Mouse (Mus musculus) neural tube, embryonic 11.5 days (tissue): ENCODE measurements at regions not wholly inside any gene's neighbourhood (a gene's known extent, or its start where the extent isn't known, plus 50 kb on each side); places are given as distances from the start of the nearest gene placed in this dataset.

Experiments used
- ATAC-seq: fragments of 200-750 bp; cut with Nextera tagmentation; 2 replicates; pipeline ENCODE4 v1.8.0; 2017; ENCODE audit warnings: moderate number of reproducible peaks, mild to moderate bottlenecking, moderate TSS enrichment, moderate library complexity; ENCODE audit not compliant: insufficient read depth, low FRiP score, low TSS enrichment
- DNase-seq: peaks from one replicate; pipeline ENCODE4 v3.0.0-alpha.2; 2015; ENCODE audit warnings: low spot score
- H3K27ac ChIP-seq: fragments of 300-500 bp; sonication (generic); 2 replicates; pipeline ENCODE4 v1.5.1; 2014; ENCODE audit warnings: low read depth, mild to moderate bottlenecking, low read length
- H3K27me3 ChIP-seq: fragments of 300-500 bp; sonication (generic); 2 replicates; pipeline ENCODE4 v1.6.1; 2014; ENCODE audit warnings: mild to moderate bottlenecking, low read length, mixed read lengths; ENCODE audit not compliant: control insufficient read depth, insufficient read depth
- H3K36me3 ChIP-seq: fragments of 300-500 bp; sonication (generic); 2 replicates; pipeline ENCODE4 v1.6.1; 2014; ENCODE audit warnings: mild to moderate bottlenecking, low read length, moderate library complexity, mixed read lengths; ENCODE audit not compliant: control insufficient read depth, insufficient read depth
- H3K4me1 ChIP-seq: fragments of 300-500 bp; sonication (generic); 2 replicates; pipeline ENCODE4 v1.6.1; 2014; ENCODE audit warnings: low read length, mixed read lengths; ENCODE audit not compliant: control insufficient read depth, insufficient read depth
- H3K4me2 ChIP-seq: fragments of 300-500 bp; sonication (generic); 2 replicates; pipeline ENCODE4 v1.6.1; 2014; ENCODE audit warnings: low read depth, mild to moderate bottlenecking, moderate library complexity
- H3K4me3 ChIP-seq: fragments of 300-500 bp; sonication (generic); 2 replicates; pipeline ENCODE4 v1.5.1; 2014; ENCODE audit warnings: low read depth, low read length
- H3K9ac ChIP-seq: fragments of 300-500 bp; sonication (generic); 2 replicates; pipeline ENCODE4 v1.6.1; 2014; ENCODE audit warnings: mild to moderate bottlenecking, low read length
- H3K9me3 ChIP-seq: fragments of 300-500 bp; sonication (generic); 2 replicates; pipeline ENCODE4 v1.6.1; 2016; ENCODE audit warnings: low read length; ENCODE audit not compliant: control insufficient read depth
- WGBS: fragments of 180-500 bp; shearing (Covaris S2); extraction: QIAGEN DNeasy Blood & Tissue Kit; methylation state at CpG from one replicate; pipeline ENCODE4 v1.1.7; 2014; 5-methylcytosine and 5-hydroxymethylcytosine counted together

DNA sequence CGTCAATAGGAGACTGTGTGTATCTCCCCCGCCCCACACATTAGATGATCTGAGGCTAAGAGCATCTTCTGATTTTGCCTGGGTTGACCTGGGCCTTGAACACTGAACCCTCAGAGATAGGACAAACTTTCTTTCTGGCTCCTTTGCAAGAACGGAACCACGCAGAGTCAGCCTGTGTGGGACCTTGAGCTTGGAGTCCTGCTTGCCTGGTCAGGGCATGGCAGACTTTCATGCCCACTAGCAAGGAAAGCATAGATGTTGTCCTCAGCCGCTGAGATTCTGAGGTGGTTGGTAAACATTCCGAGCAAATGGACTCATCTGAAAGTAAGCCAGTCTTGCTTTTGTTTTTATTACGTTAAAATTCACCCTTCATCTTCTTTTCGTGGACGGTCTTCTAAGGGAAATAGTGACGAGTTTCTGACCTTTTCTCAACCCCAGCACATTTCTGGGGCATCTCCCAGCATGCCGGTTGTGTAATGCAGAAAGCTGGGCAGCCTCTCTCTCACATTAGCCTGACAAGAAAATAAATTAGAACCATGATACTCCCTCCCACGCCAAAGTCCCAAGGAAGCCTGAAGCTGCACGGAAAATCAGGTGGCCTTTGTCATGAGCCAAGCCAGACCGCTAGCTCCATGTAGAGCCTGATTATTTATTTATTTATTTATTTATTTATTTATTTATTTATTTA, 79.2 kb upstream of the Ppm1b start:
- DNase-seq (no peak), ATAC-seq (peak; percentile 50; the same call in 1 of the 2 replicates)
- Histone ChIP-seq H3K27me3 (no peaks in the 10 kb centered on the region), H3K4me3 (no peak overlapping the region), H3K4me2 (no peak overlapping the region), H3K27ac (no peak overlapping the region), H3K4me1 (no peaks in the 10 kb centered on the region), H3K9me3 (no peaks in the 10 kb centered on the region), H3K9ac (no peak overlapping the region), H3K36me3 (no peaks in the 10 kb centered on the region)
- WGBS, result 79% methylated on average over 14 of the region's 14 CpGs

DNA sequence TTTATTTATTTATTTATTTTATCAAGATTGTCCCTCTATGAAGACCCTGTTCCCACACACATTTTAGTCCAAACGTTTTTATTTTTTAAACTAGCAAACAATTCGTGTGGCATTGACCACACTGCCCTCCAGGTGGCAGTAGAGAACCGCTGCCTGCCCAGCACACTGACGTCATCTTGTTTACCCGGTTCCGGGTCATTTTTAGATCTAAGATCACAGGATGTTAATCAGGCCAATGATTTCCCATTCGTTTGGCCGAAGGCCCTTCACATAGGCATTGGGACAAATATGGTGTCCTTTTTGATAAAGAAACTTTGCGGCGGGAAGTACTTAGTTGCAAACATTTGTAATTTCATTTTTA, 78.7 kb upstream of the Ppm1b start:
- Histone ChIP-seq H3K36me3 (no peaks in the 10 kb centered on the region), H3K27ac (no peak overlapping the region), H3K4me3 (no peak overlapping the region), H3K9me3 (no peaks in the 10 kb centered on the region), H3K4me2 (no peak overlapping the region), H3K27me3 (no peaks in the 10 kb centered on the region), H3K9ac (no peak overlapping the region), H3K4me1 (no peaks in the 10 kb centered on the region)
- WGBS, result 24% methylated on average over 10 of the region's 10 CpGs
- ATAC-seq (peak; percentile 72; the same call in 1 of the 2 replicates), DNase-seq (peak; percentile 71)

DNA sequence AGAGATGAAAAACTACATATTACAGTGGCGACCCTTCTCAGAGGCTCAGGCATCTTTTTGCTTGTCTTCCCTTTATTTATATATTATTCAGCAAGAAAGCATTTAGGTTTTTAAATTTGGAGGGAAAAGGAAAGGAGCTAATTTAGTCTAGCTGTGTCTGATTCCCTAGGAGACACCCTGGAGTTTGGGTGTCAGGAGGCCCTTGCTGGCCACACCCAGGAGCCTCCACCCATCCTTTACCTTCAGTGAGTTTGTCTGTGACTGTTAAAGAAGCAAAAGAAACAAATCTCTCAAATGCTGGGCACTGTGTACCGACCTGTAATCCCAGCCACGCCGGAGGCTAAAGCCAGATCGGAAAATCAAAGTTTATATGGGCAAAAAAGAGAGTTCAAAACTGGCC, 78.2 kb upstream of the Ppm1b start:
- 85% methylated on average over 5 of the region's 5 CpGs for WGBS
- H3K9me3 ChIP-seq, result no peaks in the 10 kb centered on the region
- no peak overlapping the region for H3K4me3 ChIP-seq
- no peak overlapping the region for H3K27ac ChIP-seq
- DNase-seq (no peak), ATAC-seq (no peak)
- H3K4me1 ChIP-seq, result no peaks in the 10 kb centered on the region
- no peaks in the 10 kb centered on the region for H3K27me3 ChIP-seq
- no peaks in the 10 kb centered on the region for H3K36me3 ChIP-seq
- no peak overlapping the region for H3K4me2 ChIP-seq
- no peak overlapping the region for H3K9ac ChIP-seq

DNA sequence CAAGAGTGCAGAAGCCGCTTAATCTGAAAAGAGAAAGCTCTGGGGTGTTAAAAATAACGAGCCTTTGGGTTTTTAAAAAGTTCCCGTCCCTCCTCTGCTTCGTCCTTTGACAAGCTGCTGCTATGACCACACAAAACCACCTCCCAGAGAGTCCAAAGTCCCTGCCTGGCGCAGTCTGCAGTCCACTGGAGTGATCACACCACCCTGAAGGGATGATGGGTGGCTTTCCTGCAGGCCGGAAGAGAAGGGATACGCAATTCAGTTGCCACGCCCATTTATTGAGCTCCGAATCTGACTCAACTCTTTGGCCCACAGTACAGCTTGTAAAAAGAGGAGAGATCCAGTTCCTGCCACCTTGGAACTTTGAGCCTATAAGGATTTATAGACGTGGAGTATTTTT, 77.4 kb upstream of the Ppm1b start:
- Histone ChIP-seq H3K4me3 (no peak overlapping the region), H3K27me3 (no peaks in the 10 kb centered on the region), H3K9ac (no peak overlapping the region), H3K9me3 (no peaks in the 10 kb centered on the region), H3K4me2 (no peak overlapping the region), H3K4me1 (no peaks in the 10 kb centered on the region), H3K36me3 (no peaks in the 10 kb centered on the region), H3K27ac (no peak overlapping the region)
- no peak for DNase-seq
- 90% methylated on average over 10 of the region's 10 CpGs for WGBS
- ATAC-seq, result no peak

DNA sequence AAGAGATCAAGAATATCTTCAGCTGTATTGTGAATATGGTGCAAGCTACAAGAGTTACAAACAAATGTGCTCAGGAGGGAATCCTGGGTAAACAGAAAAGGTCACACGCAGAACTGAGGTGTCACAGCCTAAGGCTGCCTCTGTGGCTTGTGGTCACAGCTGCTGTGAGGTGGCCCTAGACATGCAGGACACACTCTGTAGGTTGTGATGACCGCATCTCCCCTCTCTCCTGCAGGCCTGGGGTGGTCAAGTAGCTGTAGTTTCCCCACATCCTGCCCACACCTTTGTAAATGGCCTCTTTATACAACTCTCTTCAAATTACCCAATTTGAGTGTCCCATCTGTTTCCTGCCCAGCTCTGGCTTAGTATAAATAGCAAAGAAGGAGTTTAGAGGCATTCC, 75.6 kb upstream of the Ppm1b start:
- Histone ChIP-seq H3K9ac (no peak overlapping the region), H3K4me1 (no peaks in the 10 kb centered on the region), H3K36me3 (no peaks in the 10 kb centered on the region), H3K9me3 (no peaks in the 10 kb centered on the region), H3K4me3 (no peak overlapping the region), H3K4me2 (no peak overlapping the region), H3K27ac (no peak overlapping the region), H3K27me3 (no peaks in the 10 kb centered on the region)
- ATAC-seq (no peak), DNase-seq (no peak)
- 82% methylated on average over 2 of the region's 2 CpGs for WGBS

DNA sequence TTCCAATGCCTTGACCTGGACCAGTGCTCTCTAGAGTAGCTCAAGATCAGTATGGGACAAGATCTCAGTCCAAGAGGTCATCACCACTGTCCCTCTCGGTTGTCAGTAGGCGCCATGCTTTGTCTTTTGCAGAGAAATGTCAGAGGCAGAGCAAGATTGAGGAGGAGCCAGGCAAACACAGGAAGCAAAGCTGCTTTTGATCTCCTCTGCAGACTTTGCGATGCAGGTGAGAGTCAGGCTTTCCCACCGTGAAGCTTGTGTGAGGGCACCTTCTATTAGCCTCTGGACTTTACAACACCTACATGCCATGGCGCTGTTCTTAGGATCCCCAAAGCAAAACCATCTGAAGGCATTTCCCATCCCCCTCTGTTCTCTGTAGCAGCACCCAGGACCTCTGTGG, 68.0 kb upstream of the Ppm1b start:
- Histone ChIP-seq H3K27me3 (no peaks in the 10 kb centered on the region), H3K9ac (no peak overlapping the region), H3K4me3 (no peak overlapping the region), H3K4me1 (no peaks in the 10 kb centered on the region), H3K27ac (no peak overlapping the region), H3K9me3 (no peaks in the 10 kb centered on the region), H3K36me3 (no peaks in the 10 kb centered on the region), H3K4me2 (no peak overlapping the region)
- ATAC-seq (no peak), DNase-seq (no peak)
- 88% methylated on average over 5 of the region's 5 CpGs for WGBS

DNA sequence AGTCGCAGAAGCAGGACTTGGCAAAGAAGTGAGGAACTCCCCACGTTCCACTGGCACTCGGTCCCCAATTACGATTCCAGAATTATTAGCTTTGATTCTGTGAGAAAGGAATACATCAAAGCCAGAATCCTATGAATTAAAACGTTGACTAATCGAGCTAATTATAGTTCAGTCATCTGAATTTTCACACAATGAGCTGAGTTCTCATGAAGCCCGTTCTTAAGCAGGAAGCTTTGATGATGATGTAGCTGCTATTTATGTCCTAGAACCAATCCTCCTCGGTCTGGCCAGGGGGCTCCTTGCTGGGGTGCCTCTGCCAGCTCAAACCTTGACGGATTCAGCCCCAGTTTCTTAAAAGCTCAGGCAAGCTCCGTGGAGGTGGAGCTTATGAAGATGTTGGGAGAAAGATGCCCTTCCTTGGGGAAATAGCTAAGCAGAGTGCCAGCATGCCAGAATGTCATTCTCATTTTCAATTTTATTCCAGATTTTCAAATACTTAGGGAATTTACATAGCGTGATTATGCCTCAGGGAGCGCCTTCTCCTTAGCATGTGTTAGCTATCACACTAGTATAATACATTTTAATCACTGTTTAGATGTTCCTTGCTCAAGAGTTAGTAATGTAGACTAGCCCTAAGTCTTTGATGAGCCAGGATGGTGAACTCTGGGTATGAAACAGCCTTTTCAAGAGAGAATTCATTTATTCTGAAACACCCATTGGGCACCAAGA, 65.5 kb upstream of the Ppm1b start:
- Histone ChIP-seq H3K9me3 (no peaks in the 10 kb centered on the region), H3K4me1 (no peaks in the 10 kb centered on the region), H3K27me3 (no peaks in the 10 kb centered on the region), H3K4me3 (no peak overlapping the region), H3K27ac (no peak overlapping the region), H3K36me3 (no peaks in the 10 kb centered on the region), H3K4me2 (no peak overlapping the region), H3K9ac (no peak overlapping the region)
- no peak for ATAC-seq
- DNase-seq, result no peak
- 82% methylated on average over 12 of the region's 12 CpGs for WGBS

DNA sequence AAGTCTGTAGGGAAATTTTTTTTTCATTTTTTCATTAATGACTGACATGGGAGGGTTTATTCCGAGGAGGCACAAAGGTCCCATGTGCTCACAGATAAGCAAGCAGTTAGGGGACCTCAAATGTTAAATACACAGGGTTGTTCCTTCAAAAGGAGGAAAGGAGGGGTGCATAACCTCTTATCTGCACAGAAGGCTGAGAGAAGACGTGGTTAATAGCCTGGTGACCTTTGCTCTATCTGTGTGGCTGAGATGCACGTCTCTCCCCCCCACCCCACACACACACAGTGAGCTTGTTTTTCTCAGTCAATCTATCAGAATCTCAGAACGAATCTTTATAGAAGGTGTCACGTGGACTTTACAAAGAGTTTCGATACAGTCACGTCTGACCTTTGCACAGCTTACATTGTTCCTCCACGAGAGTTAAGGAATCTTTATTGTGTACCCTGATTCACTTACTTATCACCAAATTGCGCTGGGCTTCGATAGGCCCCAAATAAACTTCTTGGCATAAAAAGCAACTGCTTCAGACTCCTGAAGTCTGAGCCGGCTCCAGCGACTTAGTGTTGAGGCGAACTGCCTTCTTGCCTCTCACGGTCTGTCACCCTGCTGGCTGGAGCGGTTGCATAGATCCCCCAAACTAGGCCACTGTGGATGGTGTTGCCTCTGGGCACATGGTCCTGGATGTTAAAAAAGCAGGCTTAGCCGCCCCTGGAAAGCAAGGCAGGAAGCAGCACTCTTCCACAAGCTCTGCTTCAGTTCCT, 63.1 kb upstream of the Ppm1b start:
- H3K27ac ChIP-seq, result no peak overlapping the region
- 85% methylated on average over 16 of the region's 16 CpGs for WGBS
- H3K27me3 ChIP-seq, result no peaks in the 10 kb centered on the region
- H3K4me1 ChIP-seq, result no peaks in the 10 kb centered on the region
- no peaks in the 10 kb centered on the region for H3K9me3 ChIP-seq
- H3K9ac ChIP-seq, result no peak overlapping the region
- ATAC-seq (no peak), DNase-seq (no peak)
- no peak overlapping the region for H3K4me3 ChIP-seq
- no peaks in the 10 kb centered on the region for H3K36me3 ChIP-seq
- no peak overlapping the region for H3K4me2 ChIP-seq
